Mouse (Mus musculus): Measurements from ENCODE around the gene Pcyt2. TPM values are rescaled to one million over a fixed set of nuclear protein-coding genes. Genes with fewer than 3 reads are reported as not detected.

Pcyt2 gene
- polyA plus RNA-seq, 1 experiment: 432 TPM

GRCm38 (mm10) chr11:120633520-120634343, 16.0 kb upstream of the Pcyt2 start, which contains the start of gene Mafg:
Gene Mafg, minus strand, starts transcription at chr11:120633600.
- Histone ChIP-seq H3K4me1 (ENCODE audit: control insufficient read depth, insufficient read depth, low read length) (peaks cover 32% of the 10 kb centered on the region), H3K27me3 (replicated peaks; ENCODE audit: control insufficient read depth, insufficient read depth, low read length) (no peaks in the 10 kb centered on the region), H3K4me3 (ENCODE audit: insufficient read depth, low read depth, low read length) (peak within 1 kb of the TSS; percentile 92), H3K36me3 (ENCODE audit: control insufficient read depth, insufficient read depth, low read length) (no peaks in the 10 kb centered on the region), H3K27ac (ENCODE audit: insufficient read depth, low read depth, low read length) (peak within 1 kb of the TSS; percentile 95)
- no peak for TF ChIP-seq POLR2A (IDR thresholded peaks at IDR 0.05; ENCODE audit: low read depth, low read length)
- TF ChIP-seq CTCF (conservative IDR thresholded peaks at IDR 0.05; ENCODE audit: insufficient read depth, insufficient read length, low read depth, low read length): no peak
- 11% methylated on average over 58 of the region's 58 CpGs for WGBS
- peak; percentile 98 for DNase-seq

GRCm38 (mm10) chr11:120632559-120633519, 15.1 kb upstream of the Pcyt2 start:
- peak; percentile 94 for DNase-seq
- Histone ChIP-seq H3K4me1 (ENCODE audit: control insufficient read depth, insufficient read depth, low read length) (peaks cover 34% of the 10 kb centered on the region), H3K27ac (ENCODE audit: insufficient read depth, low read depth, low read length) (peak overlapping the region; percentile 95), H3K4me3 (ENCODE audit: insufficient read depth, low read depth, low read length) (peak overlapping the region; percentile 92), H3K36me3 (ENCODE audit: control insufficient read depth, insufficient read depth, low read length) (no peaks in the 10 kb centered on the region), H3K27me3 (replicated peaks; ENCODE audit: control insufficient read depth, insufficient read depth, low read length) (no peaks in the 10 kb centered on the region)
- WGBS: under 1% methylated on average over 116 of the region's 116 CpGs
- TF ChIP-seq CTCF (conservative IDR thresholded peaks at IDR 0.05; ENCODE audit: insufficient read depth, insufficient read length, low read depth, low read length): no peak
- peak; percentile 13 for TF ChIP-seq POLR2A (IDR thresholded peaks at IDR 0.05; ENCODE audit: low read depth, low read length)

- Histone ChIP-seq H3K27me3 (replicated peaks; ENCODE audit: control insufficient read depth, insufficient read depth, low read length) (no peaks in the 10 kb centered on the region), H3K27ac (ENCODE audit: insufficient read depth, low read depth, low read length) (peak overlapping the region; percentile 95), H3K36me3 (ENCODE audit: control insufficient read depth, insufficient read depth, low read length) (no peaks in the 10 kb centered on the region), H3K4me3 (ENCODE audit: insufficient read depth, low read depth, low read length) (peak overlapping the region; percentile 92), H3K4me1 (ENCODE audit: control insufficient read depth, insufficient read depth, low read length) (peaks cover 34% of the 10 kb centered on the region)
- peak; percentile 45 for DNase-seq
- WGBS: 34% methylated on average over 4 of the region's 4 CpGs
- TF ChIP-seq POLR2A (IDR thresholded peaks at IDR 0.05; ENCODE audit: low read depth, low read length) (no peak), CTCF (conservative IDR thresholded peaks at IDR 0.05; ENCODE audit: insufficient read depth, insufficient read length, low read depth, low read length) (no peak)
Observed at GRCm38 (mm10) chr11:120631726-120632448, 14.2 kb upstream of the Pcyt2 start.

DNA sequence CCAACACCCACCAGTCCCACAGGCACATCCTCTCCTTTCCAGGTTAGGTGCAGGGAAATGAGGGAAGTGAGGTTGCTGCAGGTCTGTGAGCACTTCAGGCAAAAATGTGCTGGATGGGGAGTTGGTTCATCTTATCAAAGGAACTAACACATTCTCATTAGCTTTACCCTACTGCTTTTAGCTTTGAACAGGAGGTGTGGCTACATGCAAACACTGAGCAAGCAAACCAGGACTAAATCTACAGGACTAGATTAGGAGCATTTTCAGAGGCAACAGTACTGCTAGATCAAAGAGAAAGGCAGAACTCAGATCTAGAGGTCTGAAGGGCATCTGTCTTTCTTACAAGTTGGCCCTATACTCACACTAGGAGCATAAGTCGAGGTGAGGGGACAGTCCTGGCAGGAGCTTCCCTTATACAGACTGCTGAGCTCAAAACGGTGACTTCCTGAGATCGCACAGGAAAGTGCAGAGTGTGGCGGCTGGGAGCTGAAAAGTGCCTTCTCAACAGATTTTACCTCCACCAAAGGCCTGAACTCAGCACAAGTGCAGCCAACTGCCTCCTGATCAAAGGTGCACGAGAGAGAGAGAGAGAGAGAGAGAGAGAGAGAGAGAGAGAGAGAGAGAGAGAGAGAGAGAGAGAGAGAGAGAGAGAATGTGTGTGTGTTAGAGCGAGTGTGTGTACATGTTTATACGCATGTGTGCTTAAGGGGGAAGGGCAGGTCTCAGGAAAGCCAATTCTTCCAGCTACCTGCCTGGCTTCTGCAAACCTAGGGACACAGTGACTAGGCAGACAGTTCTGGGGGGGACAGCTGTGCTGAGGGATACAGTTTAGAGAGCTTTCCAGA, 13.4 kb upstream of the Pcyt2 start:
- Histone ChIP-seq H3K4me1 (ENCODE audit: control insufficient read depth, insufficient read depth, low read length) (peaks cover 34% of the 10 kb centered on the region), H3K4me3 (ENCODE audit: insufficient read depth, low read depth, low read length) (peak overlapping the region; percentile 41), H3K27me3 (replicated peaks; ENCODE audit: control insufficient read depth, insufficient read depth, low read length) (no peaks in the 10 kb centered on the region), H3K36me3 (ENCODE audit: control insufficient read depth, insufficient read depth, low read length) (no peaks in the 10 kb centered on the region), H3K27ac (ENCODE audit: insufficient read depth, low read depth, low read length) (peak overlapping the region; percentile 95)
- peak; percentile 86 for DNase-seq
- 17% methylated on average over 7 of the region's 7 CpGs for WGBS
- TF ChIP-seq CTCF (conservative IDR thresholded peaks at IDR 0.05; ENCODE audit: insufficient read depth, insufficient read length, low read depth, low read length) (no peak), POLR2A (IDR thresholded peaks at IDR 0.05; ENCODE audit: low read depth, low read length) (no peak)

DNA sequence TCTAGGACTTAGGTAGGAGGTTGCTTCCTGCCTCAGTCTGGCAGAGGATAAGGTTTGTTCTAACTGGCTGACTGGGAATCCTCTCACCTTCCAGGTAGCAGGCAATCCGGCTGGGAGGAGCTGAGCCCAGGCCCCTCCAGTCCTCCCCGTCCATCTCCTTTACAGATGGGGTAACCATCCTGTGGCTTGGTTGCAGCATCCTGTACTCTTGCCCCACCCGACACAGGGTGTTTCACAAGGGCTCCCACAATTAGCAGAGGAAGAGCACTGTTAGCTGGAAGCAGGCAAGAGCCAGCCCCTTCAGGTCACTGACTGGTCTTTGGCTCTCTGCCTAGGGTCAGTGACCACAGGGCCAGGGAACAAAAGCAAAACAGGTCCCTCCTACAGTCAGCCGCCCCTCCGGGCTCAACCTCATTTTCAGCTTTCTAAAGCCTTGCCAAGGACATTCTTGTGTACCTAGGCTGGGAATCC, 12.7 kb upstream of the Pcyt2 start:
- no peak for TF ChIP-seq POLR2A (IDR thresholded peaks at IDR 0.05; ENCODE audit: low read depth, low read length)
- TF ChIP-seq CTCF (conservative IDR thresholded peaks at IDR 0.05; ENCODE audit: insufficient read depth, insufficient read length, low read depth, low read length): no peak
- Histone ChIP-seq H3K4me1 (ENCODE audit: control insufficient read depth, insufficient read depth, low read length) (peaks cover 35% of the 10 kb centered on the region), H3K4me3 (ENCODE audit: insufficient read depth, low read depth, low read length) (peak overlapping the region; percentile 47), H3K27ac (ENCODE audit: insufficient read depth, low read depth, low read length) (peak overlapping the region; percentile 95), H3K27me3 (replicated peaks; ENCODE audit: control insufficient read depth, insufficient read depth, low read length) (no peaks in the 10 kb centered on the region), H3K36me3 (ENCODE audit: control insufficient read depth, insufficient read depth, low read length) (no peaks in the 10 kb centered on the region)
- peak; percentile 93 for DNase-seq
- 4% methylated on average over 5 of the region's 5 CpGs for WGBS

GRCm38 (mm10) chr11:120629911-120630310, 12.2 kb upstream of the Pcyt2 start:
- peak overlapping the region; percentile 90 for H3K27ac ChIP-seq (ENCODE audit: insufficient read depth, low read depth, low read length)

More at GRCm38 (mm10) chr11:120629911-120630310, 12.2 kb upstream of the Pcyt2 start:
- peaks cover 38% of the 10 kb centered on the region for H3K4me1 ChIP-seq (ENCODE audit: control insufficient read depth, insufficient read depth, low read length)
- 5% methylated on average over 7 of the region's 7 CpGs for WGBS
- H3K36me3 ChIP-seq (ENCODE audit: control insufficient read depth, insufficient read depth, low read length): no peaks in the 10 kb centered on the region
- no peaks in the 10 kb centered on the region for H3K27me3 ChIP-seq (replicated peaks; ENCODE audit: control insufficient read depth, insufficient read depth, low read length)
- TF ChIP-seq POLR2A (IDR thresholded peaks at IDR 0.05; ENCODE audit: low read depth, low read length): no peak
- no peak for TF ChIP-seq CTCF (conservative IDR thresholded peaks at IDR 0.05; ENCODE audit: insufficient read depth, insufficient read length, low read depth, low read length)
- H3K4me3 ChIP-seq (ENCODE audit: insufficient read depth, low read depth, low read length): peak overlapping the region; percentile 47
- DNase-seq: peak; percentile 76
